Mouse (Mus musculus): ENCODE data around the gene Dmrtb1. TPM values are rescaled to one million over a fixed set of nuclear protein-coding genes. Genes with fewer than 3 reads are reported as not detected.

The Dmrtb1 gene
- total RNA-seq (2021) = under 1 TPM; 0.62 to 0.68 TPM

- no peak for DNase-seq
These were observed at the start of gene Dmrtb1 for GRCm38 (mm10) chr4:107684130-107684529. Gene Dmrtb1, minus strand, starts transcription at chr4:107684230.

- no peak for DNase-seq
These were observed 49.6 kb upstream of the Dmrtb1 start for GRCm38 (mm10) chr4:107733603-107734002.

GRCm38 (mm10) chr4:107732624-107733023 lies 48.6 kb upstream of the Dmrtb1 start:
- DNase-seq = no peak

GRCm38 (mm10) chr4:107732182-107732581 lies 48.2 kb upstream of the Dmrtb1 start:
- DNase-seq = no peak

- no peak for DNase-seq
These were observed 47.0 kb upstream of the Dmrtb1 start for GRCm38 (mm10) chr4:107731088-107731465.

- no peak for DNase-seq
These were observed 46.5 kb upstream of the Dmrtb1 start for GRCm38 (mm10) chr4:107730391-107731087.

- no peak for DNase-seq
These were observed 41.4 kb upstream of the Dmrtb1 start for GRCm38 (mm10) chr4:107725432-107725831.

GRCm38 (mm10) chr4:107720043-107720830 lies 36.2 kb upstream of the Dmrtb1 start:
- no peak for DNase-seq

- no peak for DNase-seq
These were observed 35.1 kb upstream of the Dmrtb1 start for GRCm38 (mm10) chr4:107719161-107719560.

GRCm38 (mm10) chr4:107718720-107719119 lies 34.7 kb upstream of the Dmrtb1 start:
- no peak for DNase-seq

- peak; percentile 55 to 62 for DNase-seq
These were observed 33.8 kb upstream of the Dmrtb1 start for GRCm38 (mm10) chr4:107717718-107718313.

- DNase-seq = peak in 1 of 2 experiments; percentile 18
These were observed 32.8 kb upstream of the Dmrtb1 start for GRCm38 (mm10) chr4:107716754-107717299.

GRCm38 (mm10) chr4:107706884-107707283 lies 22.9 kb upstream of the Dmrtb1 start:
- DNase-seq = no peak

GRCm38 (mm10) chr4:107704185-107704584 lies 20.2 kb upstream of the Dmrtb1 start:
- no peak for DNase-seq

GRCm38 (mm10) chr4:107701679-107702078 lies 17.6 kb upstream of the Dmrtb1 start:
- no peak for DNase-seq

- DNase-seq = peak; percentile 40 to 56
These were observed 17.1 kb upstream of the Dmrtb1 start for GRCm38 (mm10) chr4:107701116-107701515.

- no peak for DNase-seq
These were observed 15.2 kb upstream of the Dmrtb1 start for GRCm38 (mm10) chr4:107699271-107699670.

- DNase-seq = no peak
These were observed 9.8 kb upstream of the Dmrtb1 start for GRCm38 (mm10) chr4:107693816-107694215.

GRCm38 (mm10) chr4:107688213-107688612 lies 4.2 kb upstream of the Dmrtb1 start:
- no peak for DNase-seq

GRCm38 (mm10) chr4:107687127-107687526 lies 3.1 kb upstream of the Dmrtb1 start:
- DNase-seq = no peak

- no peak for DNase-seq
These were observed 849 bp downstream of the Dmrtb1 start for GRCm38 (mm10) chr4:107683006-107683756.

- DNase-seq = no peak
These were observed 2.8 kb downstream of the Dmrtb1 start for GRCm38 (mm10) chr4:107681099-107681849.
